Mouse (Mus musculus) ES-Bruce4 (cell line): Measurements from ENCODE around the gene Scimp. TPM values are rescaled to one million over a fixed set of nuclear protein-coding genes. Genes with fewer than 3 reads are reported as not detected.

Experiments used
- H3K27ac ChIP-seq: 2 replicates; pipeline ENCODE4 v1.5.1; 2012; ENCODE audit warnings: low read length, inconsistent platforms; ENCODE audit not compliant: insufficient read depth
- H3K27me3 ChIP-seq: 2 replicates; pipeline ENCODE4 v1.6.1; 2012; ENCODE audit warnings: mild to moderate bottlenecking, low read length, inconsistent platforms; ENCODE audit not compliant: control insufficient read depth, poor library complexity, insufficient read depth, severe bottlenecking
- H3K36me3 ChIP-seq: 2 replicates; pipeline ENCODE4 v1.6.1; 2012; ENCODE audit warnings: inconsistent platforms, mild to moderate bottlenecking, low read length, moderate library complexity; ENCODE audit not compliant: control insufficient read depth, poor library complexity, insufficient read depth, severe bottlenecking
- H3K4me1 ChIP-seq: one replicate; pipeline ENCODE4 v1.8.1; 2011; ENCODE audit warnings: low read length; ENCODE audit not compliant: control insufficient read depth, insufficient read depth
- H3K4me3 ChIP-seq: 2 replicates; pipeline ENCODE4 v1.5.1; 2011; ENCODE audit warnings: low read depth, mild to moderate bottlenecking, low read length
- H3K9ac ChIP-seq: 2 replicates; pipeline ENCODE4 v1.6.1; 2012; ENCODE audit warnings: low read depth, mild to moderate bottlenecking, inconsistent platforms; ENCODE audit not compliant: poor library complexity, severe bottlenecking
- H3K9me3 ChIP-seq: replicated peaks from 2 replicates; pipeline ENCODE4 v1.6.1; 2012; ENCODE audit warnings: mild to moderate bottlenecking, low read length, inconsistent platforms; ENCODE audit not compliant: control insufficient read depth, poor library complexity, insufficient read depth, severe bottlenecking
- CTCF ChIP-seq: IDR thresholded peaks from one replicate; pipeline ENCODE4 v1.8.1; 2011; ENCODE audit warnings: low read depth, low read length
- EP300 ChIP-seq: IDR thresholded peaks from 2 replicates; pipeline ENCODE4 v1.6.1; 2011; ENCODE audit warnings: low read depth, low read length; ENCODE audit not compliant: insufficient read depth
- POLR2A ChIP-seq: IDR thresholded peaks from one replicate; pipeline ENCODE4 v1.8.1; 2011; ENCODE audit warnings: low read length; ENCODE audit not compliant: insufficient read depth
- polyA plus RNA-seq: library from polyadenylated mRNA; stranded (reverse); fragments of >200 nt; gene quantifications from 2 replicates; pipeline ENCODE4 v1.2.4, GENCODE M21; 2011; ENCODE audit warnings: low read depth; ENCODE audit not compliant: missing spikeins, insufficient read depth, insufficient read length

The Scimp gene
- polyA plus RNA-seq, 1 experiment = not detected

GRCm38 (mm10) chr11:70808101-70808500 lies 4.3 kb downstream of the Scimp start:
- no peaks in the 10 kb centered on the region for H3K4me1 ChIP-seq
- H3K27ac ChIP-seq = no peak overlapping the region
- H3K9me3 ChIP-seq = no peaks in the 10 kb centered on the region
- no peaks in the 10 kb centered on the region for H3K27me3 ChIP-seq
- no peak overlapping the region for H3K9ac ChIP-seq
- H3K36me3 ChIP-seq = no peaks in the 10 kb centered on the region
- TF ChIP-seq POLR2A (no peak), CTCF (no peak), EP300 (no peak)
- H3K4me3 ChIP-seq = no peak overlapping the region

DNA sequence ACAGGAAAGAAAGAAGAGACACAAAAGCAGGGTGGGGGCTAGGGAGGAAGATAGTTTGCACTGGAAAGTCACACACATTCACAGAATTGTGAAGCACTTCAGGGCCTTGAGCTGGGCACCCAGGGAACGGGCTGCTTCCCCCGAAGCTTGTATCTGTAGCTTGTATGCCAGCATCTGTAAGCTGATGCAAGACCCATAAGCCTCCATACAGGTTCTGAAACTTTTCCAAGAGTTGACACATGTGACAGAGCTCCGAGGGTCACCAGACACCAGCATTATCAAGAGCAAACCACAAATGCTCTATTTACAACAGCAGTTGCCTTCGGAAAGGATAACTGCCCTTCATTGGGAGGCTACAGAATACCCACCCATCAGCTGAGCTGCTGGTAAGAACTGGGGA lies 4.8 kb downstream of the Scimp start:
- H3K4me1 ChIP-seq = no peaks in the 10 kb centered on the region
- no peaks in the 10 kb centered on the region for H3K36me3 ChIP-seq
- H3K27me3 ChIP-seq = no peaks in the 10 kb centered on the region
- TF ChIP-seq EP300 = no peak
- TF ChIP-seq CTCF = no peak
- TF ChIP-seq POLR2A = no peak
- H3K9me3 ChIP-seq = no peaks in the 10 kb centered on the region
- no peak overlapping the region for H3K4me3 ChIP-seq
- H3K9ac ChIP-seq = no peak overlapping the region
- H3K27ac ChIP-seq = no peak overlapping the region

DNA sequence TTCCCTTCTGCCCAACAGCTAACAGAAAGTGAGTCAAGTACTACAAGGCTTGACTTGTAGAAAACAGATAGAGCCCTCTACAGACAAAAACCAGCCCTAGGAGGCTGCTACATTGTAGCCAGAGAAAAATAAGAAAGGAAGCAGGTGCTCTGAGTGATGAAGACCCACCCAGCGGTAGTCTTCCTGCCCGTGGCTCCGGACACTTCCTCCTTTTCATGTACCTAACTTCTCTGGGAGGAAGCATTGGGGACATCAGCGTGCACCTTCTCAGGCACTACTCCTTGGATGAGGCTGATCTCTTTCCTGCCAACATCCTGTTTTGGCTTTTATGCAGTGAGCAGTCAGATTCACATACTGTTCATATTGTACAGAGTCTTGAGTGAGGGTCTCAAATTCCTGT lies 5.7 kb downstream of the Scimp start:
- H3K4me3 ChIP-seq = no peak overlapping the region
- peaks cover 4% of the 10 kb centered on the region; the same call in 1 of the 2 replicates for H3K9me3 ChIP-seq
- H3K27me3 ChIP-seq = no peaks in the 10 kb centered on the region
- H3K27ac ChIP-seq = no peak overlapping the region
- no peaks in the 10 kb centered on the region for H3K4me1 ChIP-seq
- H3K36me3 ChIP-seq = no peaks in the 10 kb centered on the region
- no peak for TF ChIP-seq POLR2A
- TF ChIP-seq CTCF = no peak
- TF ChIP-seq EP300 = no peak
- no peak overlapping the region for H3K9ac ChIP-seq

DNA sequence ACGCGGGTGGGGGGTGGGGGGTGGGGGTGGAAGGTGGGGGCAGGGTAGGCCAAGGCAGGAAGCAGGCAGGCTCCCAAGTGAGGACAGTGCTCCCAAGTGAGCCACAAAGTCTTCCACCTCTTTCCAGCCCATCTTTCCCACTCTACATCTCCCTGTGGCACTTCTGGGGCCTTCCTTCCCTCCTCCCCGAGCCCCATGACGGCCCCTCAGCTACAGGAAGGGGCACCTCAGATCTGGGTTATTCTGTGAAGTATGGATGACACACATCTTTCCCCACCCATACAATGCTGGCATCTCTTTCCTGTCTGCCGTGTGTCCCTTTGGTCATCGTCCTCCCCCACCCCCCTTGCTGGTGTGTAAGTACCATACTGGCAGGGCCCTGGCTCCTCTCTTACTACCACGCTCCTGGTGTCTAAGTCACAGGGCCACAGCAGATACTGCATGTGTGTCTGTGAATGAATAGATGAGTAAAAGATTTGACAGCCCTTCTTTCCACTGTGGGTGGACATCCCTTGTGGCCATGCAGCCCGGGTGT lies 6.7 kb downstream of the Scimp start:
- no peak overlapping the region for H3K9ac ChIP-seq
- H3K9me3 ChIP-seq = peaks cover 4% of the 10 kb centered on the region; the same call in 1 of the 2 replicates
- no peak overlapping the region for H3K4me3 ChIP-seq
- no peaks in the 10 kb centered on the region for H3K27me3 ChIP-seq
- H3K36me3 ChIP-seq = no peaks in the 10 kb centered on the region
- H3K4me1 ChIP-seq = no peaks in the 10 kb centered on the region
- TF ChIP-seq POLR2A (no peak), EP300 (no peak), CTCF (no peak)
- H3K27ac ChIP-seq = no peak overlapping the region

GRCm38 (mm10) chr11:70804395-70804794 lies 8.0 kb downstream of the Scimp start:
- TF ChIP-seq CTCF (no peak), EP300 (no peak), POLR2A (no peak)
- peaks cover 4% of the 10 kb centered on the region; the same call in 1 of the 2 replicates for H3K9me3 ChIP-seq
- no peak overlapping the region for H3K27ac ChIP-seq
- H3K4me3 ChIP-seq = no peak overlapping the region
- H3K4me1 ChIP-seq = no peaks in the 10 kb centered on the region
- H3K9ac ChIP-seq = no peak overlapping the region
- no peaks in the 10 kb centered on the region for H3K27me3 ChIP-seq
- no peaks in the 10 kb centered on the region for H3K36me3 ChIP-seq

GRCm38 (mm10) chr11:70803711-70804200 lies 8.6 kb downstream of the Scimp start:
- no peak for TF ChIP-seq CTCF
- TF ChIP-seq POLR2A = no peak
- TF ChIP-seq EP300 = no peak
- no peaks in the 10 kb centered on the region for H3K27me3 ChIP-seq
- no peak overlapping the region for H3K9ac ChIP-seq
- no peak overlapping the region for H3K27ac ChIP-seq
- H3K4me1 ChIP-seq = no peaks in the 10 kb centered on the region
- no peak overlapping the region for H3K4me3 ChIP-seq
- H3K9me3 ChIP-seq = peaks cover 4% of the 10 kb centered on the region; the same call in 1 of the 2 replicates
- H3K36me3 ChIP-seq = no peaks in the 10 kb centered on the region
